Mouse (Mus musculus) intestine, embryonic 16.5 days (tissue): ENCODE measurements at regions not wholly inside any gene's neighbourhood (a gene's known extent, or its start where the extent isn't known, plus 50 kb on each side); places are given as distances from the start of the nearest gene placed in this dataset.
A peak's percentile ranks its signal among the peaks of the same experiment; 100 is the strongest.

Experiments
- ATAC-seq: fragments of 200-750 bp; cut with Nextera tagmentation; 2 replicates; pipeline ENCODE4 v1.8.0; 2017; ENCODE audit warnings: moderate TSS enrichment, moderate library complexity
- H3K27ac ChIP-seq: fragments of 300-500 bp; sonication (generic); 2 replicates; pipeline ENCODE4 v1.5.1; 2014; ENCODE audit warnings: mild to moderate bottlenecking, low read length
- H3K27me3 ChIP-seq: fragments of 300-500 bp; sonication (generic); replicated peaks from 2 replicates; pipeline ENCODE4 v1.6.1; 2014; ENCODE audit warnings: low read length, control low read depth, mixed read lengths; ENCODE audit not compliant: control insufficient read depth, insufficient read depth
- H3K36me3 ChIP-seq: fragments of 300-500 bp; sonication (generic); 2 replicates; pipeline ENCODE4 v1.6.1; 2014; ENCODE audit warnings: low read length, control low read depth; ENCODE audit not compliant: control insufficient read depth, insufficient read depth
- H3K4me1 ChIP-seq: fragments of 300-500 bp; sonication (generic); 2 replicates; pipeline ENCODE4 v1.6.1; 2014; ENCODE audit warnings: low read length, control low read depth, mixed read lengths; ENCODE audit not compliant: control insufficient read depth, insufficient read depth
- H3K4me2 ChIP-seq: fragments of 300-500 bp; sonication (generic); 2 replicates; pipeline ENCODE4 v1.6.1; 2014; ENCODE audit warnings: low read depth, low read length, control low read depth
- H3K4me3 ChIP-seq: fragments of 300-500 bp; sonication (generic); 2 replicates; pipeline ENCODE4 v1.5.1; 2014; ENCODE audit warnings: mild to moderate bottlenecking, low read length
- H3K9ac ChIP-seq: fragments of 300-500 bp; sonication (generic); 2 replicates; pipeline ENCODE4 v1.6.1; 2014; ENCODE audit warnings: low read depth, low read length
- H3K9me3 ChIP-seq: fragments of 300-500 bp; sonication (generic); 2 replicates; pipeline ENCODE4 v1.6.1; 2016; ENCODE audit warnings: low read length, control low read depth; ENCODE audit not compliant: control insufficient read depth
- WGBS: fragments of 180-500 bp; shearing (Covaris S2); extraction: QIAGEN DNeasy Blood & Tissue Kit; methylation state at CpG from one replicate; pipeline ENCODE4 v1.1.7; 2014; 5-methylcytosine and 5-hydroxymethylcytosine counted together

GRCm38 (mm10) chr6:108606231-108606630 is 54.2 kb upstream of the Bhlhe40 start:
- no peak overlapping the region for H3K4me3 ChIP-seq
- 93% methylated on average over 8 of the region's 8 CpGs for WGBS
- no peaks in the 10 kb centered on the region for H3K4me1 ChIP-seq
- no peaks in the 10 kb centered on the region for H3K9me3 ChIP-seq
- ATAC-seq: no peak
- H3K27me3 ChIP-seq: no peaks in the 10 kb centered on the region
- no peaks in the 10 kb centered on the region for H3K36me3 ChIP-seq
- H3K4me2 ChIP-seq: no peak overlapping the region
- no peak overlapping the region for H3K27ac ChIP-seq
- H3K9ac ChIP-seq: no peak overlapping the region

GRCm38 (mm10) chr6:108608308-108608707 is 52.1 kb upstream of the Bhlhe40 start:
- H3K27me3 ChIP-seq: no peaks in the 10 kb centered on the region
- H3K27ac ChIP-seq: peak overlapping the region; percentile 47
- H3K4me2 ChIP-seq: 0 out of 2 replicates have a peak overlapping the region, but pooled peaks have one; percentile 0
- ATAC-seq: peak; percentile 92
- H3K9me3 ChIP-seq: no peaks in the 10 kb centered on the region
- no peak overlapping the region for H3K9ac ChIP-seq
- WGBS: 40% methylated on average over 7 of the region's 7 CpGs
- H3K4me1 ChIP-seq: no peaks in the 10 kb centered on the region
- H3K4me3 ChIP-seq: no peak overlapping the region
- no peaks in the 10 kb centered on the region for H3K36me3 ChIP-seq
